Mouse (Mus musculus) midbrain, postnatal 0 days (tissue): ENCODE measurements around the gene Tor4a. TPM values are rescaled to one million over a fixed set of nuclear protein-coding genes. Genes with fewer than 3 reads are reported as not detected.

ENCODE experiments used
- ATAC-seq: fragments of 200-750 bp; cut with Nextera tagmentation; 2 replicates; pipeline ENCODE4 v1.8.0; 2017; ENCODE audit warnings: moderate number of reproducible peaks, mild to moderate bottlenecking, moderate TSS enrichment, moderate library complexity; ENCODE audit not compliant: low FRiP score
- DNase-seq: peaks from one replicate; pipeline ENCODE4 v3.0.0-alpha.2; 2015; ENCODE audit warnings: low spot score
- H3K27ac ChIP-seq: fragments of 300-500 bp; sonication (generic); 2 replicates; pipeline ENCODE4 v1.5.1; 2014; ENCODE audit warnings: low read depth, mild to moderate bottlenecking, low read length, mixed read lengths
- H3K27me3 ChIP-seq: fragments of 300-500 bp; sonication (generic); 2 replicates; pipeline ENCODE4 v1.6.1; 2014; ENCODE audit warnings: low read length, control low read depth, mixed read lengths; ENCODE audit not compliant: insufficient read depth
- H3K36me3 ChIP-seq: fragments of 300-500 bp; sonication (generic); 2 replicates; pipeline ENCODE4 v1.6.1; 2014; ENCODE audit warnings: low read length, control low read depth, mixed read lengths; ENCODE audit not compliant: insufficient read depth
- H3K4me1 ChIP-seq: fragments of 300-500 bp; sonication (generic); 2 replicates; pipeline ENCODE4 v1.6.1; 2014; ENCODE audit warnings: mild to moderate bottlenecking, control low read depth, antibody characterized with exemption, low read length, mixed read lengths; ENCODE audit not compliant: insufficient read depth
- H3K4me2 ChIP-seq: fragments of 300-500 bp; sonication (generic); 2 replicates; pipeline ENCODE4 v1.6.1; 2014; ENCODE audit warnings: low read depth, mild to moderate bottlenecking, low read length, mixed read lengths; ENCODE audit not compliant: poor library complexity, severe bottlenecking
- H3K4me3 ChIP-seq: fragments of 300-500 bp; sonication (generic); 2 replicates; pipeline ENCODE4 v1.5.1; 2014; ENCODE audit warnings: low read depth, mild to moderate bottlenecking, low read length, moderate library complexity
- H3K9ac ChIP-seq: fragments of 300-500 bp; sonication (generic); replicated peaks from 2 replicates; pipeline ENCODE4 v1.6.1; 2014; ENCODE audit warnings: mild to moderate bottlenecking, low read length, moderate library complexity, mixed read lengths; ENCODE audit not compliant: poor library complexity, severe bottlenecking
- H3K9me3 ChIP-seq: fragments of 300-500 bp; sonication (generic); 2 replicates; pipeline ENCODE4 v1.6.1; 2016; ENCODE audit warnings: low read length, control low read depth
- CTCF ChIP-seq: IDR thresholded peaks from 2 replicates; pipeline ENCODE4 v1.5.1; 2016; ENCODE audit warnings: antibody characterized with exemption, mild to moderate bottlenecking
- WGBS: fragments of 180-500 bp; shearing (Covaris S2); extraction: QIAGEN DNeasy Blood & Tissue Kit; methylation state at CpG from one replicate; pipeline ENCODE4 v1.1.7; 2014; 5-methylcytosine and 5-hydroxymethylcytosine counted together
- polyA plus RNA-seq: library from polyadenylated mRNA; unstranded; fragments of >200 nt; fragmentation: Nextera tagmentation; extraction: Ambion mirVana; gene quantifications from 2 replicates; pipeline ENCODE4 v1.2.1, GENCODE M21; 2015
- total RNA-seq: library from RNA; depleted of rRNA; stranded (reverse); fragments of >200 nt; gene quantifications from 2 replicates; pipeline ENCODE4 v1.2.3, GENCODE M21; 2014

The Tor4a gene
- total and polyA plus RNA-seq, 2 experiments from 2014 or later = 0.98 to 3.5 TPM

GRCm38 (mm10) chr2:25180973-25181890 lies 15.5 kb downstream of the Tor4a start:
- peaks cover 13% of the 10 kb centered on the region; the same call in 1 of the 2 replicates for H3K4me1 ChIP-seq
- peak; percentile 56 for DNase-seq
- peak overlapping the region; percentile 57 for H3K4me2 ChIP-seq

GRCm38 (mm10) chr2:25180478-25180903 lies 16.2 kb downstream of the Tor4a start, which contains the start of gene Nrarp:
Gene Nrarp (plus strand): TSS chr2:25180758.
- WGBS = under 1% methylated on average over 31 of the region's 35 CpGs
- DNase-seq (peak; percentile 94), ATAC-seq (peak; percentile 90)
- Histone ChIP-seq H3K9ac (peak within 1 kb of the TSS; percentile 54), H3K4me1 (peaks cover 13% of the 10 kb centered on the region; the same call in 1 of the 2 replicates), H3K4me3 (peak within 1 kb of the TSS; percentile 49), H3K27me3 (no peaks in the 10 kb centered on the region), H3K9me3 (no peaks in the 10 kb centered on the region), H3K36me3 (no peaks in the 10 kb centered on the region), H3K27ac (peak within 1 kb of the TSS; percentile 52), H3K4me2 (peak within 1 kb of the TSS; percentile 57)
- peak; percentile 73 for TF ChIP-seq CTCF

More at GRCm38 (mm10) chr2:25180973-25181890, 15.5 kb downstream of the Tor4a start:
- Histone ChIP-seq H3K36me3 (no peaks in the 10 kb centered on the region), H3K9me3 (no peaks in the 10 kb centered on the region), H3K4me3 (peak overlapping the region; percentile 49), H3K9ac (peak overlapping the region; percentile 54), H3K27ac (peak overlapping the region; percentile 52), H3K27me3 (no peaks in the 10 kb centered on the region)
- 0 out of 2 replicates have a peak, but pooled peaks have one; percentile 4 for ATAC-seq
- under 1% methylated on average over 86 of the region's 100 CpGs for whole genome bisulfite sequencing
- TF ChIP-seq CTCF = 0 out of 2 replicates have a peak, but pooled peaks have one; percentile 27

GRCm38 (mm10) chr2:25179566-25180217 lies 17.0 kb downstream of the Tor4a start:
- DNase-seq (no peak), ATAC-seq (no peak)
- H3K4me3 ChIP-seq = peak overlapping the region; percentile 49; the same call in 1 of the 2 replicates
- no peaks in the 10 kb centered on the region for H3K9me3 ChIP-seq
- peak overlapping the region; percentile 48 for H3K27ac ChIP-seq
- H3K9ac ChIP-seq = no peak overlapping the region
- H3K36me3 ChIP-seq = no peaks in the 10 kb centered on the region
- peak overlapping the region; percentile 57 for H3K4me2 ChIP-seq
- 35% methylated on average over 15 of the region's 15 CpGs for WGBS
- H3K4me1 ChIP-seq = peaks cover 13% of the 10 kb centered on the region; the same call in 1 of the 2 replicates
- no peaks in the 10 kb centered on the region for H3K27me3 ChIP-seq
- TF ChIP-seq CTCF = no peak

GRCm38 (mm10) chr2:25178285-25178972 lies 18.3 kb downstream of the Tor4a start:
- H3K4me3 ChIP-seq = no peak overlapping the region
- DNase-seq (peak; percentile 64), ATAC-seq (0 out of 2 replicates have a peak, but pooled peaks have one; percentile 17)
- no peaks in the 10 kb centered on the region for H3K9me3 ChIP-seq
- H3K27ac ChIP-seq = peak overlapping the region; percentile 57
- peaks cover 13% of the 10 kb centered on the region; the same call in 1 of the 2 replicates for H3K4me1 ChIP-seq
- no peak for TF ChIP-seq CTCF
- H3K9ac ChIP-seq = no peak overlapping the region; the same call in 1 of the 2 replicates
- no peaks in the 10 kb centered on the region for H3K27me3 ChIP-seq
- 0 out of 2 replicates have a peak overlapping the region, but pooled peaks have one; percentile 7 for H3K4me2 ChIP-seq
- 20% methylated on average over 10 of the region's 10 CpGs for WGBS
- no peaks in the 10 kb centered on the region for H3K36me3 ChIP-seq

GRCm38 (mm10) chr2:25177685-25178084 lies 19.0 kb downstream of the Tor4a start:
- H3K36me3 ChIP-seq = no peaks in the 10 kb centered on the region
- no peak for TF ChIP-seq CTCF
- 15% methylated on average over 6 of the region's 6 CpGs for WGBS
- ATAC-seq = peak; percentile 17; the same call in 1 of the 2 replicates
- DNase-seq = peak; percentile 78
- H3K27me3 ChIP-seq = no peaks in the 10 kb centered on the region
- H3K27ac ChIP-seq = peak overlapping the region; percentile 68
- 0 out of 2 replicates have a peak overlapping the region, but pooled peaks have one; percentile 9 for H3K9ac ChIP-seq
- H3K9me3 ChIP-seq = no peaks in the 10 kb centered on the region
- H3K4me2 ChIP-seq = peak overlapping the region; percentile 7; the same call in 1 of the 2 replicates
- H3K4me1 ChIP-seq = peaks cover 11% of the 10 kb centered on the region; the same call in 1 of the 2 replicates
- no peak overlapping the region for H3K4me3 ChIP-seq
